Mouse (Mus musculus): ENCODE data around the gene Ptgdr.

- TF ChIP-seq CTCF (IDR thresholded peaks at IDR 0.05; ENCODE audit: borderline replicate concordance, extremely low read depth, insufficient read depth, insufficient read length), result no peak
- no peak for TF ChIP-seq POLR2A (IDR thresholded peaks at IDR 0.05; ENCODE audit: borderline replicate concordance, extremely low read depth, insufficient read depth, insufficient read length, poor library complexity, severe bottlenecking)
These were observed 45.0 kb upstream of the Ptgdr start for GRCm38 (mm10) chr14:44904199-44904598.

Measured in brain, embryonic 14.5 days (tissue).